Mouse (Mus musculus): Measurements from ENCODE around the gene Ovol2.
A peak's percentile ranks its signal among the peaks of the same experiment; 100 is the strongest.

Ovol2 gene

GRCm38 (mm10) chr2:144329451-144329850 lies 2.5 kb downstream of the Ovol2 start:
- no peak for DNase-seq (ENCODE audit: extremely low spot score, low read depth, low spot score)

- DNase-seq (ENCODE audit: extremely low spot score, low read depth, low spot score) = no peak
Observed at GRCm38 (mm10) chr2:144324218-144324617, 7.7 kb downstream of the Ovol2 start.

- DNase-seq (ENCODE audit: extremely low spot score, low read depth, low spot score) = no peak
Observed at GRCm38 (mm10) chr2:144311372-144311771, 20.6 kb downstream of the Ovol2 start.

- no peak for DNase-seq (ENCODE audit: extremely low spot score, low read depth, low spot score)
Observed at GRCm38 (mm10) chr2:144310273-144310672, 21.7 kb downstream of the Ovol2 start.

- no peak for DNase-seq (ENCODE audit: extremely low spot score, low read depth, low spot score)
Observed at GRCm38 (mm10) chr2:144308561-144308960, 23.4 kb downstream of the Ovol2 start.

- DNase-seq (ENCODE audit: extremely low spot score, low read depth, low spot score) = no peak
Observed at GRCm38 (mm10) chr2:144305721-144306294, 26.1 kb downstream of the Ovol2 start.

GRCm38 (mm10) chr2:144301101-144301500 lies 30.8 kb downstream of the Ovol2 start:
- no peak for DNase-seq (ENCODE audit: extremely low spot score, low read depth, low spot score)

GRCm38 (mm10) chr2:144299749-144300669 lies 31.9 kb downstream of the Ovol2 start:
- DNase-seq (ENCODE audit: extremely low spot score, low read depth, low spot score) = no peak

GRCm38 (mm10) chr2:144295145-144295735 lies 36.7 kb downstream of the Ovol2 start:
- DNase-seq (ENCODE audit: extremely low spot score, low read depth, low spot score) = no peak

GRCm38 (mm10) chr2:144291600-144292305 lies 40.2 kb downstream of the Ovol2 start:
- DNase-seq (ENCODE audit: extremely low spot score, low read depth, low spot score) = no peak

- no peak for DNase-seq (ENCODE audit: extremely low spot score, low read depth, low spot score)
Observed at GRCm38 (mm10) chr2:144290321-144290720, 41.6 kb downstream of the Ovol2 start.

GRCm38 (mm10) chr2:144281417-144281816 lies 50.5 kb downstream of the Ovol2 start:
- no peak for DNase-seq (ENCODE audit: extremely low spot score, low read depth, low spot score)

- DNase-seq (ENCODE audit: extremely low spot score, low read depth, low spot score) = no peak
Observed at GRCm38 (mm10) chr2:144280568-144280967, 51.4 kb downstream of the Ovol2 start.

GRCm38 (mm10) chr2:144279742-144280141 lies 52.2 kb downstream of the Ovol2 start:
- DNase-seq (ENCODE audit: extremely low spot score, low read depth, low spot score) = no peak

GRCm38 (mm10) chr2:144276885-144277284 lies 55.1 kb downstream of the Ovol2 start:
- DNase-seq (ENCODE audit: extremely low spot score, low read depth, low spot score) = no peak

- no peak for DNase-seq (ENCODE audit: extremely low spot score, low read depth, low spot score)
Observed at GRCm38 (mm10) chr2:144274741-144275140, 57.2 kb downstream of the Ovol2 start.

- DNase-seq (ENCODE audit: extremely low spot score, low read depth, low spot score) = no peak
Observed at GRCm38 (mm10) chr2:144272088-144272487, 59.9 kb downstream of the Ovol2 start.

- peak; percentile 72 for DNase-seq (ENCODE audit: extremely low spot score, low read depth, low spot score)
Observed at GRCm38 (mm10) chr2:144270507-144271420, 61.2 kb downstream of the Ovol2 start, which contains the start of the genes Mgme1 and Snx5. Gene Mgme1 (plus strand): TSS chr2:144270663. Gene Snx5 (minus strand): TSS chr2:144270906.

GRCm38 (mm10) chr2:144269679-144270475 lies 62.1 kb downstream of the Ovol2 start:
- DNase-seq (ENCODE audit: extremely low spot score, low read depth, low spot score) = no peak
